Mouse (Mus musculus) heart, embryonic 12.5 days (tissue): Measurements from ENCODE around the gene Vmn1r1. TPM values are rescaled to one million over a fixed set of nuclear protein-coding genes. Genes with fewer than 3 reads are reported as not detected.

ENCODE experiments used
- ATAC-seq: fragments of 200-750 bp; cut with Nextera tagmentation; 2 replicates; pipeline ENCODE4 v1.8.0; 2017; ENCODE audit warnings: moderate TSS enrichment, moderate library complexity; ENCODE audit not compliant: insufficient number of reproducible peaks, low FRiP score
- H3K27ac ChIP-seq: fragments of 300-500 bp; sonication (generic); 2 replicates; pipeline ENCODE4 v1.5.1; 2016; ENCODE audit warnings: mild to moderate bottlenecking, moderate library complexity; ENCODE audit not compliant: poor library complexity, severe bottlenecking
- H3K27me3 ChIP-seq: fragments of 300-500 bp; sonication (generic); replicated peaks from 2 replicates; pipeline ENCODE4 v1.6.1; 2016; ENCODE audit warnings: mild to moderate bottlenecking, moderate library complexity
- H3K36me3 ChIP-seq: fragments of 300-500 bp; sonication (generic); 2 replicates; pipeline ENCODE4 v1.6.1; 2016; ENCODE audit warnings: mild to moderate bottlenecking, moderate library complexity
- H3K4me1 ChIP-seq: fragments of 300-500 bp; sonication (generic); replicated peaks from 2 replicates; pipeline ENCODE4 v1.6.1; 2016; ENCODE audit warnings: mild to moderate bottlenecking
- H3K4me2 ChIP-seq: fragments of 300-500 bp; sonication (generic); 2 replicates; pipeline ENCODE4 v1.6.1; 2016; ENCODE audit warnings: mild to moderate bottlenecking, moderate library complexity
- H3K4me3 ChIP-seq: fragments of 300-500 bp; sonication (generic); 2 replicates; pipeline ENCODE4 v1.5.1; 2016; ENCODE audit warnings: mild to moderate bottlenecking
- H3K9ac ChIP-seq: fragments of 300-500 bp; sonication (generic); 2 replicates; pipeline ENCODE4 v1.6.1; 2016; ENCODE audit warnings: mild to moderate bottlenecking, moderate library complexity
- H3K9me3 ChIP-seq: fragments of 300-500 bp; sonication (generic); replicated peaks from 2 replicates; pipeline ENCODE4 v1.6.1; 2016; ENCODE audit warnings: mild to moderate bottlenecking, moderate library complexity
- WGBS: fragments of 180-500 bp; shearing (Covaris S2); methylation state at CpG from one replicate; pipeline ENCODE4 v1.1.7; 2016; 5-methylcytosine and 5-hydroxymethylcytosine counted together
- polyA plus RNA-seq: library from polyadenylated mRNA; unstranded; fragments of >200 nt; fragmentation: Nextera tagmentation; extraction: Ambion mirVana; gene quantifications from 2 replicates; pipeline ENCODE4 v1.2.1, GENCODE M21; 2016

Gene Vmn1r1
- polyA plus RNA-seq, 1 experiment from 2014 or later: not detected

- no peaks in the 10 kb centered on the region for H3K9me3 ChIP-seq
- no peak for ATAC-seq
- 76% methylated on average over 3 of the region's 3 CpGs for WGBS
- no peaks in the 10 kb centered on the region for H3K27me3 ChIP-seq
- H3K4me1 ChIP-seq: no peaks in the 10 kb centered on the region
- no peak overlapping the region for H3K9ac ChIP-seq
- H3K27ac ChIP-seq: no peak overlapping the region
- H3K36me3 ChIP-seq: no peaks in the 10 kb centered on the region
- no peak overlapping the region for H3K4me3 ChIP-seq
- no peak overlapping the region for H3K4me2 ChIP-seq
Measured at GRCm38 (mm10) chr1:182159575-182159974, 4.7 kb downstream of the Vmn1r1 start.

- H3K27me3 ChIP-seq: no peaks in the 10 kb centered on the region
- no peaks in the 10 kb centered on the region for H3K9me3 ChIP-seq
- no peaks in the 10 kb centered on the region for H3K4me1 ChIP-seq
- H3K27ac ChIP-seq: no peak overlapping the region
- H3K36me3 ChIP-seq: no peaks in the 10 kb centered on the region
- ATAC-seq: no peak
- H3K9ac ChIP-seq: no peak overlapping the region
- WGBS: 65% methylated on average over 4 of the region's 4 CpGs
- no peak overlapping the region for H3K4me2 ChIP-seq
- H3K4me3 ChIP-seq: no peak overlapping the region
Measured at GRCm38 (mm10) chr1:182157734-182158133, 6.6 kb downstream of the Vmn1r1 start.

GRCm38 (mm10) chr1:182149966-182150365 is 14.3 kb downstream of the Vmn1r1 start:
- no peak for ATAC-seq
- H3K4me2 ChIP-seq: no peak overlapping the region
- H3K4me1 ChIP-seq: peaks cover 18% of the 10 kb centered on the region
- H3K36me3 ChIP-seq: no peaks in the 10 kb centered on the region
- no peak overlapping the region for H3K4me3 ChIP-seq
- WGBS: 90% methylated on average over 2 of the region's 2 CpGs
- no peak overlapping the region for H3K27ac ChIP-seq
- no peaks in the 10 kb centered on the region for H3K9me3 ChIP-seq
- no peaks in the 10 kb centered on the region; the same call in 1 of the 2 replicates for H3K27me3 ChIP-seq
- no peak overlapping the region for H3K9ac ChIP-seq

DNA sequence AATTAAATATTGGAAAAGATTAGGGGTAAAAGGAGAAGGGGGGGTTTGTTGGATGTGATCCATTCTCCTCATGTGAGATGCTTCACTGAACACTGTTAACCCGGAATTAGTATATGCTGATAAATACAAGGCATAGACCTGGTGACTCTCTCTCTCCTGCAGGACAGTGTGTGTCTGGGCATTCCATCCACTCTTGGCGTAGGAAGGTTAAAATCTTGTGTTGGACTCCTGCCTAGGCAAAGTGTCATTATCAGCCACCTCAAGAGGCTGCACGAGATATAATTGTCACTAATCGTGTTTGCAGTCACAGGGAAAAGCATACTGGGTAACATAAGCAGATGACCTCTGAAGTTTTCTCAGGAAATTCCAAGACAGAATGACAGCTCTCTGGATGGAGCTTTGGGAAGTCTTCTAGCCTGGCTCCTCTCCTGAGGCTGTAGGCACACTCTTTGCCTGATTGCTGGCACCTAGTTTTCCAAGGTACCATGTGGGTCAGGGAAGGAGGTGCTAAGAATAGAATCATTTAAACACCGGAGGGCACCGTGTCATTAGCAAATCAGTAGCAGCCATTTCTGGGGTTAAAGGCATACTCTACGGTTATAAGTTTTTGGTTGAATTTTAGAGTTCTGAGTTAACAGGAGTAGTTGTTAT is 15.3 kb downstream of the Vmn1r1 start:
- Histone ChIP-seq H3K4me1 (peaks cover 18% of the 10 kb centered on the region), H3K9ac (no peak overlapping the region), H3K27me3 (no peaks in the 10 kb centered on the region; the same call in 1 of the 2 replicates), H3K4me2 (peak overlapping the region; percentile 30; the same call in 1 of the 2 replicates), H3K4me3 (no peak overlapping the region), H3K9me3 (no peaks in the 10 kb centered on the region), H3K27ac (peak overlapping the region; percentile 71), H3K36me3 (no peaks in the 10 kb centered on the region)
- 22% methylated on average over 7 of the region's 7 CpGs for WGBS
- ATAC-seq: peak; percentile 72

DNA sequence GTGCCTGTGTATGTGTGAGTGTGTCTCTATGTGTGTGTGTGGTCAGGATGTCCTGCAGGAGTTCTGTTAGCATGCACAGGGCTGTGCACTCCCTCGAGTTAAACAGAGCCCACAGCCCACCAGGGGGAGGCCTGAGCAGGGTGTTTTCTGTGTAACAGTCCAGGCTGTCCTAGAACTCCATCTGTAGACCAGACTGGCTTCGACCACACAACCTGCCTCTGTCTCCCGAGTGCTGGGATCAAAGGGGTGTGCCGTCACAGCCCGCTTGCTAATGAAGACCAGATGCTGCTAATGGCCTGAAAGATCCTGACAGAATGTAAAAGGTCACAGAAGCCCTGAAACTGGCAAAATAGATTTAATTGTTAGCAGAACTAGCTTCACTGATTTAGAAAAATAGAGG is 18.7 kb downstream of the Vmn1r1 start:
- Histone ChIP-seq H3K36me3 (no peaks in the 10 kb centered on the region), H3K27ac (no peak overlapping the region), H3K4me3 (no peak overlapping the region), H3K9me3 (no peaks in the 10 kb centered on the region), H3K4me1 (peaks cover 18% of the 10 kb centered on the region), H3K9ac (no peak overlapping the region), H3K4me2 (no peak overlapping the region), H3K27me3 (peaks cover 14% of the 10 kb centered on the region; the same call in 1 of the 2 replicates)
- WGBS: 48% methylated on average over 5 of the region's 5 CpGs
- no peak for ATAC-seq

- Histone ChIP-seq H3K9me3 (no peaks in the 10 kb centered on the region), H3K4me2 (no peak overlapping the region), H3K27ac (no peak overlapping the region), H3K27me3 (peaks cover 20% of the 10 kb centered on the region), H3K9ac (no peak overlapping the region), H3K4me3 (no peak overlapping the region), H3K36me3 (no peaks in the 10 kb centered on the region), H3K4me1 (peaks cover 9% of the 10 kb centered on the region)
- 73% methylated on average over 8 of the region's 8 CpGs for WGBS
- no peak for ATAC-seq
Measured at GRCm38 (mm10) chr1:182143288-182143687, 21.0 kb downstream of the Vmn1r1 start.

- Histone ChIP-seq H3K4me2 (no peak overlapping the region), H3K9ac (no peak overlapping the region), H3K27me3 (peaks cover 20% of the 10 kb centered on the region), H3K36me3 (no peaks in the 10 kb centered on the region), H3K9me3 (no peaks in the 10 kb centered on the region), H3K27ac (no peak overlapping the region), H3K4me1 (peaks cover 6% of the 10 kb centered on the region), H3K4me3 (no peak overlapping the region)
- ATAC-seq: no peak
- 87% methylated on average over 13 of the region's 13 CpGs for WGBS
Measured at GRCm38 (mm10) chr1:182142725-182143124, 21.6 kb downstream of the Vmn1r1 start.

GRCm38 (mm10) chr1:182140370-182140769 is 23.9 kb downstream of the Vmn1r1 start:
- WGBS: 4% methylated on average over 6 of the region's 6 CpGs
- Histone ChIP-seq H3K9me3 (no peaks in the 10 kb centered on the region), H3K4me1 (peaks cover 12% of the 10 kb centered on the region), H3K27me3 (peaks cover 26% of the 10 kb centered on the region), H3K9ac (peak overlapping the region; percentile 42; the same call in 1 of the 2 replicates), H3K4me3 (no peak overlapping the region), H3K27ac (no peak overlapping the region), H3K4me2 (peak overlapping the region; percentile 43), H3K36me3 (no peaks in the 10 kb centered on the region)
- peak; percentile 52; the same call in 1 of the 2 replicates for ATAC-seq

GRCm38 (mm10) chr1:182139937-182140336 is 24.3 kb downstream of the Vmn1r1 start:
- no peak overlapping the region for H3K27ac ChIP-seq
- peaks cover 26% of the 10 kb centered on the region for H3K27me3 ChIP-seq
- H3K9me3 ChIP-seq: no peaks in the 10 kb centered on the region
- peak overlapping the region; percentile 43 for H3K4me2 ChIP-seq
- no peaks in the 10 kb centered on the region for H3K36me3 ChIP-seq
- peak overlapping the region; percentile 42; the same call in 1 of the 2 replicates for H3K9ac ChIP-seq
- peaks cover 12% of the 10 kb centered on the region for H3K4me1 ChIP-seq
- no peak for ATAC-seq
- H3K4me3 ChIP-seq: no peak overlapping the region
- WGBS: 35% methylated on average over 9 of the region's 9 CpGs

GRCm38 (mm10) chr1:182138172-182138571 is 26.1 kb downstream of the Vmn1r1 start:
- no peaks in the 10 kb centered on the region for H3K9me3 ChIP-seq
- no peak overlapping the region for H3K9ac ChIP-seq
- peaks cover 26% of the 10 kb centered on the region for H3K27me3 ChIP-seq
- H3K4me3 ChIP-seq: no peak overlapping the region
- no peaks in the 10 kb centered on the region for H3K36me3 ChIP-seq
- H3K4me1 ChIP-seq: peaks cover 12% of the 10 kb centered on the region
- no peak overlapping the region for H3K27ac ChIP-seq
- no peak overlapping the region for H3K4me2 ChIP-seq
- 71% methylated on average over 8 of the region's 8 CpGs for WGBS
- no peak for ATAC-seq

- Histone ChIP-seq H3K4me2 (peak overlapping the region; percentile 48), H3K4me1 (peaks cover 12% of the 10 kb centered on the region), H3K9ac (no peak overlapping the region), H3K27me3 (peaks cover 26% of the 10 kb centered on the region), H3K4me3 (no peak overlapping the region; the same call in 1 of the 2 replicates), H3K9me3 (no peaks in the 10 kb centered on the region), H3K27ac (no peak overlapping the region), H3K36me3 (peaks cover 4% of the 10 kb centered on the region)
- ATAC-seq: no peak
- WGBS: 48% methylated on average over 28 of the region's 28 CpGs
Measured at GRCm38 (mm10) chr1:182137204-182138125, 26.8 kb downstream of the Vmn1r1 start.
